Mouse (Mus musculus) megakaryocyte, embryonic 14.5 days (primary cell): ENCODE results near the gene Olfr572.

Source experiments
- FLI1 ChIP-seq: IDR thresholded peaks from 2 replicates; pipeline ENCODE4 v1.6.1; 2012; ENCODE audit warnings: low read length, inconsistent platforms, mixed read lengths
- GATA1 ChIP-seq: IDR thresholded peaks from 3 replicates; pipeline ENCODE4 v1.6.1; 2012; ENCODE audit warnings: mixed read lengths, low read length, inconsistent platforms, borderline replicate concordance

DNA sequence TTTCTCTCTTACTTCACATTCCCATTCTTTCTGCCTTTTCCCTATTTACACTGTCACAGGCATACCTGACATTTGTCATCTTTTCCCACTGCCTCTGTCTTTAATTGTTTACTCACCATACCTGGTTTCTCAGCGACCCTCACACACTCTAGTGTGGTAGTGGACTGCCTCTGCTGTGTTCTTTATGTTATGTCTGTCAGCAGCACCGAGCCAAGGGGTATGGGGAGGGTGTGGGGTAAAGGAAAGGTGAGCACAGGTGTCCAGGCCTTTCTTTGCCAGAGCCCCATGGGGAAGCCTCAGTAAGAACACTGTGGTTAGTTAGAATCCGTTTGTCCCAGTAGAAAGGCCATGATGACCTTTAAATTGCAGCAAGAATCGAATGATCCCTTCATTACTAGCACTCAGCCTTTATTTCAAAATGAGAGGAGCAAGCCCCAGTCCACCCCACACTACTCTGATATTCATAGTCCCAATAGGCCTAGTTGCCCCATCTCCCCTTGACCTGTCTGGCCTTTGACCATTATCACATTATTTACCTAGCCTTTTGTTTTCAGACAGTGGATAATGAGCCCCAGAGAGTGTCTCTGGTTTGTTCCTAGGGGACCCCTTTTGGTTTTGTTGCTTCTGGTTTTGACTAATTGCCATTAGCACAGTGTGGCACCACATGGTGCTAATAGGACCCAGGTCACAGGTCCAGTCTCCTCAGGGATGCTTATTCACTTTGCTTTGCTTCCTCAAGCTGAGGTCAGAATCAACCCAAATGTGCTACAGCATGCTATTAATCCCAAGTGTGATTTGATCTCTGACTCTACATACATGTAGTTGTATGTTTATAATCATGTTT is 7.0 kb upstream of the Olfr572 start, which contains the start of gene Olfr571:
- TF ChIP-seq GATA1 (no peak), FLI1 (no peak)
